Mouse (Mus musculus) ES-Bruce4 (cell line): ENCODE data around the gene Xylt1.

Experiments used
- EP300 ChIP-seq: IDR thresholded peaks from 2 replicates; pipeline ENCODE4 v1.6.1; 2011; ENCODE audit warnings: low read depth, low read length; ENCODE audit not compliant: insufficient read depth
- POLR2A ChIP-seq: IDR thresholded peaks from one replicate; pipeline ENCODE4 v1.8.1; 2011; ENCODE audit warnings: low read length; ENCODE audit not compliant: insufficient read depth

- TF ChIP-seq POLR2A (no peak), EP300 (no peak)
Observed at GRCm38 (mm10) chr7:117414341-117415008, 33.7 kb downstream of the Xylt1 start.
